Mouse (Mus musculus) lung, postnatal 4 days (tissue): Measurements from ENCODE around the gene Ccl24.
"Not testable (repeated sequence)": the region's sequence is repeated elsewhere in the genome, so short reads cannot be mapped to it uniquely, and the experiment has no call there.

Experiments
- DNase-seq, 2 experiments: peaks; one replicate each; pipeline ENCODE4 v3.0.0; 2021

Gene Ccl24

GRCm38 (mm10) chr5:135573006-135573405 lies at the start of gene Ccl24:
Gene Ccl24, minus strand, starts transcription at chr5:135573049.
- peak in 1 of 2 experiments; percentile 6 for DNase-seq

GRCm38 (mm10) chr5:135621725-135622124 lies 48.9 kb upstream of the Ccl24 start:
- no peak for DNase-seq

GRCm38 (mm10) chr5:135620526-135620925 lies 47.7 kb upstream of the Ccl24 start:
- DNase-seq = no peak

GRCm38 (mm10) chr5:135619741-135620140 lies 46.9 kb upstream of the Ccl24 start:
- not testable (repeated sequence) for DNase-seq

- DNase-seq = no peak
Observed at GRCm38 (mm10) chr5:135609794-135610193, 36.9 kb upstream of the Ccl24 start.

GRCm38 (mm10) chr5:135607581-135607980 lies 34.7 kb upstream of the Ccl24 start:
- no peak for DNase-seq

- not testable (repeated sequence) for DNase-seq
Observed at GRCm38 (mm10) chr5:135606717-135607116, 33.9 kb upstream of the Ccl24 start.

- DNase-seq = not testable (repeated sequence)
Observed at GRCm38 (mm10) chr5:135604643-135605042, 31.8 kb upstream of the Ccl24 start.

GRCm38 (mm10) chr5:135589996-135590784 lies 17.3 kb upstream of the Ccl24 start:
- DNase-seq = no peak

GRCm38 (mm10) chr5:135587764-135588163 lies 14.9 kb upstream of the Ccl24 start:
- DNase-seq = no peak

- DNase-seq = no peak
Observed at GRCm38 (mm10) chr5:135585691-135586090, 12.8 kb upstream of the Ccl24 start.

- no peak for DNase-seq
Observed at GRCm38 (mm10) chr5:135582330-135582729, 9.5 kb upstream of the Ccl24 start.

- DNase-seq = no peak
Observed at GRCm38 (mm10) chr5:135579331-135579751, 6.5 kb upstream of the Ccl24 start.

- DNase-seq = peak in 1 of 2 experiments; percentile 11
Observed at GRCm38 (mm10) chr5:135576055-135576454, 3.2 kb upstream of the Ccl24 start.

GRCm38 (mm10) chr5:135568698-135569097 lies 4.2 kb downstream of the Ccl24 start:
- no peak for DNase-seq

GRCm38 (mm10) chr5:135567556-135568265 lies 5.1 kb downstream of the Ccl24 start:
- no peak for DNase-seq

- DNase-seq = no peak
Observed at GRCm38 (mm10) chr5:135563469-135563868, 9.4 kb downstream of the Ccl24 start, which contains the start of gene Ccl26. Gene Ccl26, minus strand, starts transcription at chr5:135563569.

GRCm38 (mm10) chr5:135557671-135558070 lies 15.2 kb downstream of the Ccl24 start:
- DNase-seq = no peak

GRCm38 (mm10) chr5:135557051-135557450 lies 15.8 kb downstream of the Ccl24 start:
- DNase-seq = no peak

- DNase-seq = no peak
Observed at GRCm38 (mm10) chr5:135556259-135556658, 16.6 kb downstream of the Ccl24 start.

- no peak for DNase-seq
Observed at GRCm38 (mm10) chr5:135551591-135551990, 21.3 kb downstream of the Ccl24 start.

- DNase-seq = no peak
Observed at GRCm38 (mm10) chr5:135550910-135551309, 21.9 kb downstream of the Ccl24 start.

- DNase-seq = no peak
Observed at GRCm38 (mm10) chr5:135547990-135548389, 24.9 kb downstream of the Ccl24 start.
